22 mouse cellular contexts compared by ENCODE assay signal in the genomic region with DNA sequence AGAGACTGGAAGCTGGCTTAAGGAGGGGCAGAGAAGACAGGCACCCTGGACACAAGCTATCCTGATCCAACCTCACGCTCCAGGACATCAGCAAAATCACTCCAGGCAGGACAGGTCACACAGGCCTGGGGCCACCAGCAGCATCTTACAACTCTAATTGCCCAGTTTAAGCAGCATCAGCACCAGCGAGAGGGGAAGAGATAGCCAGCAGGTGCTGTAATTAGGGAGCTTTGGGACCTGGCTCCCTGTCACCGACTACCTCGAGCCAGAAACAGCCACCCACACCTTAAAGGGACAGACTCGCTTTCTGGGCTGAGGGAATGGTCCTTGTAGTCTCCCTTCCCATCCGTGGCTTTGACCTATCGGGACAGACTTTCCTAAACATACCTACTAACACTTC.
DNase-seq lines count a peak whose midpoint lies in the region; ATAC-seq lines count a peak whose summit lies in the region.
"Had no signal": no experiment of that assay in that cellular context is flagged by ENCODE, and none has a peak within 500 bp of the region (broad histone marks: within the 10 kb centered on the region; RNA-seq: fewer than 3 reads in every experiment).

No protein-coding gene starts in this region.

- H3K27ac ChIP-seq in heart, embryonic 11.5 days (ENCODE audit: low read depth, low read length), result peak overlapping the region; percentile 87; the same call in 1 of the 2 replicates
- H3K27ac ChIP-seq: forebrain, embryonic 13.5 days; hindbrain, embryonic 14.5 days; limb, embryonic 13.5 days; liver, embryonic 12.5 days had no signal

- no peak overlapping the region; the same call in 1 of the 2 replicates for H3K4me2 ChIP-seq in heart, embryonic 11.5 days
- H3K4me2 ChIP-seq: forebrain, embryonic 13.5 days; hindbrain, embryonic 14.5 days; limb, embryonic 13.5 days; liver, embryonic 12.5 days; midbrain, embryonic 11.5 days had no signal

- peak; percentile 72 for ATAC-seq in cerebellum, adult (ENCODE audit: insufficient number of reproducible peaks, low FRiP score, low TSS enrichment)
- no peak for ATAC-seq in heart, embryonic 11.5 days (replicated peaks; ENCODE audit: insufficient number of reproducible peaks, low FRiP score, low TSS enrichment)
- ATAC-seq in megakaryocyte, adult 5-6 weeks (ENCODE audit: poor library complexity, severe bottlenecking), result no peak
- ATAC-seq: activated CD4-positive, CD25-positive, alpha-beta regulatory T cell, adult 4 months; forebrain, embryonic 13.5 days; inflammation-experienced regulatory T-cells, adult 6 months; liver, embryonic 12.5 days had no signal

- no peak overlapping the region for H3K4me3 ChIP-seq in heart, embryonic 11.5 days (ENCODE audit: low read depth, low read length)
- H3K4me3 ChIP-seq: forebrain, embryonic 13.5 days; limb, embryonic 13.5 days; liver, embryonic 12.5 days had no signal

- no peak for DNase-seq in cerebellum, postnatal 10 days
- DNase-seq in heart, adult 18-20 months, result no peak
- DNase-seq in brain, adult 2 months (ENCODE audit: low read depth, low spot score), result peak; percentile 83
- DNase-seq in cerebellum, adult 9-11 months, result peak; percentile 78
- no peak for DNase-seq in thymus, postnatal 36 days
- DNase-seq: adrenal gland, postnatal 14 days; gastrocnemius, postnatal 10 days; kidney, adult 18-20 months; kidney, postnatal 4 days; lung, adult 18-20 months; lung, postnatal 10 days; thymus, postnatal 14 days had no signal

- peaks cover 53% of the 10 kb centered on the region for H3K4me1 ChIP-seq in heart, embryonic 11.5 days (ENCODE audit: control insufficient read depth, insufficient read depth, low read length)

- H3K9ac ChIP-seq in heart, embryonic 11.5 days (ENCODE audit: low read depth, low read length), result no peak overlapping the region
- H3K9ac ChIP-seq: forebrain, embryonic 13.5 days; hindbrain, embryonic 14.5 days; limb, embryonic 13.5 days; liver, embryonic 12.5 days had no signal

- H3K36me3 ChIP-seq in heart, embryonic 11.5 days (ENCODE audit: control insufficient read depth, insufficient read depth, low read length), result no peaks in the 10 kb centered on the region
- H3K36me3 ChIP-seq: liver, embryonic 12.5 days had no signal

- no peaks in the 10 kb centered on the region for H3K27me3 ChIP-seq in heart, embryonic 11.5 days (ENCODE audit: control insufficient read depth, insufficient read depth, low read length)
- H3K27me3 ChIP-seq: forebrain, embryonic 13.5 days; limb, embryonic 13.5 days had no signal

- 56% methylated on average over 7 of the region's 7 CpGs for WGBS in heart, embryonic 11.5 days (ENCODE audit: insufficient replicate concordance)

- H3K9me3 ChIP-seq in heart, embryonic 11.5 days (replicated peaks; ENCODE audit: control insufficient read depth, low read length), result no peaks in the 10 kb centered on the region
- H3K9me3 ChIP-seq: forebrain, embryonic 13.5 days; limb, embryonic 13.5 days; liver, embryonic 12.5 days had no signal

Comparison
In these comparisons a context has a peak if more than half of its experiments do, and no peak if none do; other contexts are left out.
1. DNase-seq: peak in brain, adult 2 months (single experiment) and cerebellum, adult 9-11 months (single experiment); none in cerebellum, postnatal 10 days (0 of 2), heart, adult 18-20 months (0 of 2) and thymus, postnatal 36 days (0 of 2).